Mouse (Mus musculus) erythroblast, embryonic 14.5 days (primary cell): Measurements from ENCODE around the gene Phka1.

Experiments
- GATA1 ChIP-seq: IDR thresholded peaks from 2 replicates; pipeline ENCODE4 v1.6.1; 2012; ENCODE audit warnings: low read length, inconsistent platforms, mixed read lengths
- TAL1 ChIP-seq: IDR thresholded peaks from 3 replicates; pipeline ENCODE4 v1.6.1; 2012; ENCODE audit warnings: low read length, inconsistent platforms, mixed read lengths

GRCm38 (mm10) chrX:102478481-102478880 lies 165.6 kb downstream of the Phka1 start:
- TF ChIP-seq GATA1 (no peak), TAL1 (no peak)
